Mouse (Mus musculus): ENCODE measurements around the gene Mcidas.
A peak's percentile ranks its signal among the peaks of the same experiment; 100 is the strongest.
"Not testable (repeated sequence)": the region's sequence is repeated elsewhere in the genome, so short reads cannot be mapped to it uniquely, and the experiment has no call there.

Mcidas gene

DNA sequence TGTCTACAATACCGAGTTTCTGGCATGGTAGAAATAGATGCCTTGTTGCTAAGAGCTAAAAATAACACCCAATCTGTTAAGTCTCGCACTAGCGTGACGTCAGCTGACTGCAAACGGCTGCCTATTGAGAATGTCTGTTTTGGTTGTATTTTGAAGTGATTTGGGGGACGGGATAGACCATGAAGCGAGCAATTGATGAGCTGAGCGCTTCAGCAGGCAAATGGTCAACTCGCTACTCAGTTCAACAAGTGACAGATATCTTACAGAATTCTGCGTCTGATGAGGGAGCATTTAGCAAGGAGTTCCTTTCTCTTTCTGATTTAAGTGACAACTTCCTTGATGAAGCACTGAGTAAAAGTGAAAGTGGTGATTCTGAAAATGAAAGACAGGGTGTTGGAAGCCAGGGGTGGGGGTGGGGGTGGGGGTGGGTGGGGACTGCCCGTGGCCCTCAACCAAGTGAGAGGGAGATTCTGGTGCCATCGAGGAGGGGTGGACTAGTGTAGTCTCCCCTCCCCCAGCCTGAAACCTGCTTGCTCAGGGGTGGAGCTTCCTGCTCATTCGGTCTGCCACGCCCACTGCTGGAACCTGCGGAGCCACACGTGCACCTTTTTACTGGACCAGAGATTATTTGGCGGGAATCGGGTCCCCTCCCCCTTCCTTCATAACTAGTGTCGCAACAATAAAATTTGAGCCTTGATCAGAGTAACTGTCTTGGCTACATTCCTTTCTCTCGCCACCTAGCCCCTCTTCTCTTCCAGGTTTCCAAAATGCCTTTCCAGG, 19.7 kb downstream of the Mcidas start:
- not testable (repeated sequence) for DNase-seq

DNA sequence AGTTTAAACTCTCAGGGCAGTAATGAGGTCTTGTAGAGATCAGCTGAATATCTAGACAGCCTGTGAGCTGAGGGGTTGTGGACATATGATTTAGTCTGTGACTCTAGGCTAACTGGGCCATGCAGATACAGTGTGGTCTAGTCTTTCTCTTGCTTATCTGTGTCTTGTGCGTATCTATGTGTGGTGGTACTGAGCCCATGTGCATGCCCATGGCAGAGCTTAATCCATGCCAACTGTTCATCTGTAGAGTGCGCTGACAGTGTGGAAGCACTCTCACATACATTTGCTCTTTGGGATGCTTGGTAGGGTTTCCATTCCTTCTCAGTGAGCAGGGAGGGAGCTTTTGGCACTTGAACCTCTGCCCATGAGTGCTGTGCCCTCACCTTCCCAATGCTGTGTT, 27.9 kb downstream of the Mcidas start:
- no peak for DNase-seq

GRCm38 (mm10) chr13:113022467-113022866, 28.8 kb downstream of the Mcidas start:
- no peak for DNase-seq

- DNase-seq, result no peak
Observed at GRCm38 (mm10) chr13:113023274-113024143, 29.9 kb downstream of the Mcidas start.

DNA sequence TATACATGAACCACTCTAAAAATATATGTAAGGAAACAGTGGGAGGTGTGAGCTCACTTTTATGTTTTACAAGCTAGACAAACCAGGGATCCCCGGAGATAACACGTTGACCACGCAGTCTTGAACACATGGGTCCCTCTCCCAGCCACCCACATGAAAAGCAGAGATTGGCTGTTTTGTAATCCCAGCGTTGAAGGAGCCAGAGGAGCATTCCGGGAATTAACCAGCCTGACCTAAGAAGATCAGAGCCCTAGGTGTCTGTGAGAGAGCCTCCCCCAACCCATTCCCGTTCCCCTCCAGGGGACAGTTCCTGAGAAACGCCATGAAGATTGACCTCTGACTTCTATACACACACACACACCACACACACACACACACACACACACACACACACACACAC, 37.7 kb downstream of the Mcidas start:
- peak; percentile 24 for DNase-seq

- peak; percentile 85 for DNase-seq
Observed at GRCm38 (mm10) chr13:113031792-113032571, 38.3 kb downstream of the Mcidas start.

DNA sequence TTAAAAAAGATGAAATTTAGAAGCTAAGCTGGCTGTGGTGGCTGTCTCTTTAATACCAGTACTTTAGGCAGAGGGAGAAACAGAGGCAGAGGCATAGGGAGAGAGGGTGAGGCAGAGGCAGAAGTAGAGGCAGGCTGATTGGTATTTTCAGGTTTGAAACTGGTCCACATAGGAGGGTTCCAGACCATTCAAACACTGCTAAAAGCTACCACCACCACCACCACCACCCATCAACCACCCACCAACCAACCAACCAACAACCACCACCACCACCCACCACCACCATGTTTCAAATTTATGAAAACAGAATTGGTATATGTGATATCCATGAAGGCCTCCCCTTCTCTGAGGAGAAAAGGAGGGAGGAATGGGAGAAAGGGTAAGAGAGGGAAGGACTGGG, 39.2 kb downstream of the Mcidas start:
- DNase-seq, result no peak

- DNase-seq, result peak; percentile 37
Observed at GRCm38 (mm10) chr13:113034271-113034886, 40.7 kb downstream of the Mcidas start.

GRCm38 (mm10) chr13:113034950-113035421, 41.3 kb downstream of the Mcidas start, which contains the start of gene Cdc20b:
Cdc20b (plus strand) TSS chr13:113035111.
- DNase-seq, result peak; percentile 72

DNA sequence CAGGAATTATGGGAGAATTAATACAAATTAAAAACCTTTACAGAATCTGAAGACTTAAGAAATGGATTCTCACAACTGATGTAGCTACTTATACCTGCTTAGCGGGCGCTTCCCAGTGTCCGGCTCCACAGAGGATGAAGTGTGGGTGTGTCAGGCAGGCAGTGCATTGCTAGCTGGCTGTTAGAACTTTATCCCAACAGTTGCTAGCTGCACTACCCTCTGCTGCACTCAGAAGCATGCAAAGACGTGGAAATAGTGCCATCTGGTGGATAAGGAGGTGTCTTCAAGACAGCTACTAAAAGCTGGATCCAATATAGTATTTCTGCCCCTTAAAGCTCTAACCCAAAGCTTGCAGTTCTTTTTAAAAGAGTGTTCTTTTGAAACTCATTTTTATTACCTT, 42.2 kb downstream of the Mcidas start:
- DNase-seq, result peak; percentile 95

DNA sequence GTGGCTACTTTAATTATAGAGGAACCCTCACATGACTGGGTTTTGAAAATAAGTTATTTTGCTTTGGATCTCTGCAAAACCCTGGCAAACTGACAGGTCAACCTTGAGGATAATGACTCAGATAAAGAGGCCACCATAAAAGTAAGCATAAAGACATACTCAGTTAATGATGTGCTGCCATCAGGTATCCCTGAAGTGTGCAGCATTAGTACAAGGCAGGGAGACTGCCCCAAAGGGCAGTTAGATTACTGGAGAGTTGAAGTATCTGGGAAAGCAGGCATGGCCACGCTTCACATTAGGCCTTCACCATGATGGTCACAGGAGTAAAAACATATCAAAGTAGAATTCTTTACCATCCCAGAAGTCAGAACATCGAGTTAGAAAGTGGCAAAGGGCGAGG, 51.2 kb downstream of the Mcidas start:
- no peak for DNase-seq

GRCm38 (mm10) chr13:113045458-113046110, 51.9 kb downstream of the Mcidas start:
- DNase-seq, result peak; percentile 41

DNA sequence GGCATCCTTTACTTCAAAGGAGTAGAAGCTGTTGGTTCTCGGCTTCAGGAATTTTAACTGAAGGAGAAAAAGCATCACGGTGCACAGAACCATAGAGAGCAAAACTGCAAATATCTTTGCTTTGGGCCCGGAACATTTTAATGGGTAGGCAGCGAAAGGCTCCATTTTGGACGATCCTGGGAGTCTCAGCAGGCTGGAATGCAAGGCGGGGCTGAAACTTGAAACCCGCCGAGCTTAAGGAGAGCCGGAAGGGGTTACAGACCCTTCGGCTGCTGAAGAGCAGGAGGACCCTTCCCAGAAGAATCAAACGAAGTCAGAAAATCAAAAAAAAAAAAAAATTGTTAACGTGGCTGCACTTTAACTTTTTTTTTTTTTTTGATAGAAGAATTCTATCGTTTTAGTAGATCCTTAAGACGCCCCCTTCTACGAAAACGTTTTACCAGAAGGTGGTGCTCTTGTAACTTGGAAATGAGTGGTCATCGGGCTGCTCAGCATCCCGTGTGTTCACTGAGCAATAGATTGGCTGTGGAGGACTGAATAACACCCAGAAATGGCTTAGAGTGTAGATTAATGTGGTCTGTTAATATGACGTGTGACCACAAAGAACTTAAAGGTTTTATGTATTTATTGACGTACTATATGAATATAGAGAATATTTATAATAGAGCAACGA, 52.7 kb downstream of the Mcidas start, which contains the start of gene Gpx8:
TSS of gene Gpx8 (minus strand) at position 200 of the 673 bp plus-strand sequence.
- DNase-seq, result peak; percentile 92

GRCm38 (mm10) chr13:113047018-113047417, 53.4 kb downstream of the Mcidas start:
- no peak for DNase-seq

DNA sequence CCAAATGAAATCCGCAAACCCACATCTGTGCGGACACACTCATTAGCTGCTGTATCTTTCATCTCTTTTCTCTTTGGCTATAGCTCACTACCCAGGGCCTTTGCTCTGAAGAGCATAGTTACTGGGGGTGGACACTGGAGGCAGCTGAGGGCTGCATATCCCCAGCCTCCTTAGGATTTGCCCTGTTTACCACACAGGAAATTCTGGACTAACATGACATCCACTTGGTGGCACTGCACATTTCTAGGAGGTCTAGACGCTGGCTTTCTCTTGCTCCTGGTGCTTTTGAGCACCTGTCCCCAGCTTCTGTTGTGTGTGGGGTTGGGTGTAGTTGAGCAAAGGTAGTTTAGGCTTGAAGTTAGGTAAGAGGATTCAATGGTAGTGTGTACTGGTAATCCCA, 54.0 kb downstream of the Mcidas start:
- no peak for DNase-seq
